Mouse (Mus musculus): ENCODE data around the gene Snrnp70.
A peak's percentile ranks its signal among the peaks of the same experiment; 100 is the strongest.

Snrnp70 gene

GRCm38 (mm10) chr7:45337469-45337868 is 58.1 kb downstream of the Snrnp70 start:
- DNase-seq (ENCODE audit: low read depth, low spot score): no peak

GRCm38 (mm10) chr7:45336319-45336718 is 59.2 kb downstream of the Snrnp70 start:
- DNase-seq (ENCODE audit: low read depth, low spot score): no peak

- DNase-seq (ENCODE audit: low read depth, low spot score): no peak
These were observed 60.5 kb downstream of the Snrnp70 start, which contains the start of gene Hrc for GRCm38 (mm10) chr7:45335056-45335455. Hrc (plus strand) TSS chr7:45335290.

DNA sequence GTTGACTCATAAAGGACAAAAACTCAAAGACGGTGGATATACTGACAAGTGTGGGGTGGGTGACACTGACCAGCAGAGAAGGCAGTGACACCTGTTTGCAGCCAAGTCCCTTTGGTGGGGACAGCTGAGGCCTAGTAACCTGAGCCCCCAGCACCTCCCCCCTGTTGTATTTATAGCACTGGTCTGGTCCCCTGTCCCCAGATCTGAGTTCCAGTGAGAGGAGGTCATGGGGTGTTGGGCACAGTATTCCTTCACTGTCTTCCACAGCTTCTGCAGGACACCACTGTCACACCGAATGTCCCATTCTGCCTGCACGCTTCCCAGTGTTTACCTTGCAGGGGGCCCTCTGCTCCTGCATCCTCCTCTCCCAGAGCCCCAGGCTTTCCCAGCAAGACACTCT is 60.9 kb downstream of the Snrnp70 start:
- DNase-seq (ENCODE audit: low read depth, low spot score): no peak

- no peak for DNase-seq (ENCODE audit: low read depth, low spot score)
These were observed 62.0 kb downstream of the Snrnp70 start, which contains the start of gene Trpm4 for GRCm38 (mm10) chr7:45333431-45333982. Trpm4 (minus strand) TSS chr7:45333780.

- peak; percentile 77 for DNase-seq (ENCODE audit: low read depth, low spot score)
These were observed 62.7 kb downstream of the Snrnp70 start for GRCm38 (mm10) chr7:45332685-45333425.

GRCm38 (mm10) chr7:45331502-45331901 is 64.0 kb downstream of the Snrnp70 start:
- no peak for DNase-seq (ENCODE audit: low read depth, low spot score)

DNA sequence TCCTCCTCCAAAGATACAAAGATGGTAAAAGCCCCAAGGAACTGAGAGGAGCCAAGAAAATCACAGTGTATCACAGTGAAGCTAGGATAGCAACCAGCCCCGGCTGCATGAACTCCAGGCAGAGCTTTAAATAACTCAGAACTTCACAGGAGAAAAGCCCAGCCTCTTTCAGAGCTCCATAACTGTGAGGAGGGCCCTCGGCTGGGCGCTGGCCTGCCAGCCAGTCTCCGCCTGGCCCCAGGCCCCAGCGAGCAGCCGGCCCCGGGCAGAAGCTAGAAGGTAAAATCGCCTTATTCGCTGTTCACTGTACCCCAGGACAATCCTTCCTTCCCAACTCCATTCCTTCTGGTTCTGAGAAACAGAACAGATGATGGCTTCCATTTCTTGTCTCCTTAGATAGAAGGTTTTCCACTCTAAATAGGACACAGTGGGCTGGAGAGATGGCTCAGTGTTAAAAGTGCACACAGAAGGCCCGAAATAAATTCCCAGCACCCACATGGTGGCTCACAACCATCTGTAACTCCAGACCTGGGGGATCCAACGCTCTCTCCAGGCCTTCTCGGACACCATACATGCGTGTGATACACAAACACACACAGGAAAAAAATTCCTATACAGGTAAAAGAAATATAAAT is 66.6 kb downstream of the Snrnp70 start:
- no peak for DNase-seq (ENCODE audit: low read depth, low spot score)
